Mouse (Mus musculus) testis, adult 10 weeks (tissue): Measurements from ENCODE around the gene Ube4b. TPM values are rescaled to one million over a fixed set of nuclear protein-coding genes. Genes with fewer than 3 reads are reported as not detected.

Experiments used
- polyA plus RNA-seq: library from polyadenylated mRNA; stranded (reverse); fragments of 350-450 nt; fragmentation: Illumina TruSeq; extraction: RNeasy Lipid Tissue Mini Kit (QIAGEN cat#74804); gene quantifications from one replicate; pipeline ENCODE4 v1.2.3, GENCODE M21; 2014; ENCODE audit warnings: low read depth, low replicate concordance

The Ube4b gene
- polyA plus RNA-seq, result 9.0 TPM

GRCm38 (mm10) chr4:149426325-149427199, at the start of gene Ube4b:
Ube4b (minus strand) TSS chr4:149426749.

GRCm38 (mm10) chr4:149454879-149455278, 28.3 kb upstream of the Ube4b start, which contains the start of gene Rbp7:
Rbp7 (minus strand) TSS chr4:149454978.

GRCm38 (mm10) chr4:149307596-149308490, 118.7 kb downstream of the Ube4b start, which contains the start of gene Kif1b:
Kif1b (minus strand) TSS chr4:149307693.

Other genes starting within 250 kb of the Ube4b start
- gene Kif1b, start 119.1 kb downstream of the Ube4b start, polyA plus RNA-seq, result 21.7 TPM
- 0.94 TPM for gene Rbp7, start 28.2 kb upstream of the Ube4b start, polyA plus RNA-seq
- gene Tmem274, start 50.6 kb upstream of the Ube4b start, polyA plus RNA-seq, result not detected
- 5.2 TPM for gene Nmnat1, start 58.5 kb upstream of the Ube4b start, polyA plus RNA-seq
- 49.0 TPM for gene Lzic, start 58.5 kb upstream of the Ube4b start, polyA plus RNA-seq
- 1.3 TPM for gene Ctnnbip1, start 91.5 kb upstream of the Ube4b start, polyA plus RNA-seq
- 5.9 TPM for gene Clstn1, start 159.7 kb upstream of the Ube4b start, polyA plus RNA-seq